Mouse (Mus musculus) midbrain, embryonic 11.5 days (tissue): ENCODE measurements around the gene Hirip3. TPM values are rescaled to one million over a fixed set of nuclear protein-coding genes. Genes with fewer than 3 reads are reported as not detected.

Experiments
- ATAC-seq: fragments of 200-750 bp; cut with Nextera tagmentation; 2 replicates; pipeline ENCODE4 v1.8.0; 2017; ENCODE audit warnings: moderate TSS enrichment, moderate library complexity; ENCODE audit not compliant: low FRiP score
- DNase-seq: peaks from one replicate; pipeline ENCODE4 v3.0.0; 2015; ENCODE audit warnings: low spot score; ENCODE audit errors: missing footprints
- H3K27ac ChIP-seq: fragments of 300-500 bp; sonication (generic); 2 replicates; pipeline ENCODE4 v1.5.1; 2014; ENCODE audit warnings: low read depth, low read length
- H3K27me3 ChIP-seq: fragments of 300-500 bp; sonication (generic); 2 replicates; pipeline ENCODE4 v1.6.1; 2014; ENCODE audit warnings: mild to moderate bottlenecking, low read length, moderate library complexity, mixed read lengths; ENCODE audit not compliant: control insufficient read depth, insufficient read depth
- H3K36me3 ChIP-seq: fragments of 300-500 bp; sonication (generic); 2 replicates; pipeline ENCODE4 v1.6.1; 2014; ENCODE audit warnings: mild to moderate bottlenecking, low read length, moderate library complexity, mixed read lengths; ENCODE audit not compliant: control insufficient read depth, insufficient read depth
- H3K4me1 ChIP-seq: fragments of 300-500 bp; sonication (generic); 2 replicates; pipeline ENCODE4 v1.6.1; 2014; ENCODE audit warnings: low read length; ENCODE audit not compliant: control insufficient read depth, insufficient read depth
- H3K4me2 ChIP-seq: fragments of 300-500 bp; sonication (generic); 2 replicates; pipeline ENCODE4 v1.6.1; 2014; ENCODE audit warnings: mild to moderate bottlenecking, moderate library complexity
- H3K4me3 ChIP-seq: fragments of 300-500 bp; sonication (generic); 2 replicates; pipeline ENCODE4 v1.5.1; 2014; ENCODE audit warnings: low read depth, low read length
- H3K9ac ChIP-seq: fragments of 300-500 bp; sonication (generic); 2 replicates; pipeline ENCODE4 v1.6.1; 2014; ENCODE audit warnings: low read length
- H3K9me3 ChIP-seq: fragments of 300-500 bp; sonication (generic); 2 replicates; pipeline ENCODE4 v1.6.1; 2016; ENCODE audit warnings: low read length; ENCODE audit not compliant: control insufficient read depth
- WGBS: fragments of 180-500 bp; shearing (Covaris S2); extraction: QIAGEN DNeasy Blood & Tissue Kit; methylation state at CpG from one replicate; pipeline ENCODE4 v1.1.7; 2014; 5-methylcytosine and 5-hydroxymethylcytosine counted together
- polyA plus RNA-seq: library from polyadenylated mRNA; unstranded; fragments of >200 nt; fragmentation: Nextera tagmentation; extraction: Ambion mirVana; gene quantifications from 2 replicates; pipeline ENCODE4 v1.2.1, GENCODE M21; 2014

Hirip3 gene
- polyA plus RNA-seq, 1 experiment from 2014 or later: 23.8 TPM

DNA sequence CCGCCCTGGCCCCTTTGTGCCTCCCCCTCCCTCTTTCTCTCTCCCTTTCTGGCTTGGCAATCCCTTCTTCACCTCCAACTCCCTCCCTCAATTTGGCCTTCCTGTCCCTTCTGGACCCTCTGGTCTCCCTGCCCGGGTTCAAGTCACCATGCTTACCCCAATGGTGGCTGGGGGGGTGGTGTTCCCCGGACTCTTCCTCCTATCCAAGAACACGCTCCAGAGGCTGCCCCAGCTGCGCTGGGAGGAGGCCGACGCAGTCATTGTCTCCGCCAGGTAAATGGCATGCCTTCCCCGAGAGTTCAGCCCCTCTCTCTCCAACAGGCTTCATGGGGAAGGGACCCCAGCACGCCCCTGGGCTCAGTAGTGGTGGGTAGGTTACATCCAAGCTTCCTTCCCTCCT, 37.8 kb upstream of the Hirip3 start:
- Histone ChIP-seq H3K9ac (peak overlapping the region; percentile 73), H3K36me3 (no peaks in the 10 kb centered on the region), H3K27ac (no peak overlapping the region; the same call in 1 of the 2 replicates), H3K4me2 (peak overlapping the region; percentile 69), H3K4me3 (peak overlapping the region; percentile 53), H3K9me3 (no peaks in the 10 kb centered on the region), H3K4me1 (peaks cover 11% of the 10 kb centered on the region), H3K27me3 (peaks cover 2% of the 10 kb centered on the region; the same call in 1 of the 2 replicates)
- 12% methylated on average over 10 of the region's 10 CpGs for WGBS
- DNase-seq: peak; percentile 86
- ATAC-seq: no peak

DNA sequence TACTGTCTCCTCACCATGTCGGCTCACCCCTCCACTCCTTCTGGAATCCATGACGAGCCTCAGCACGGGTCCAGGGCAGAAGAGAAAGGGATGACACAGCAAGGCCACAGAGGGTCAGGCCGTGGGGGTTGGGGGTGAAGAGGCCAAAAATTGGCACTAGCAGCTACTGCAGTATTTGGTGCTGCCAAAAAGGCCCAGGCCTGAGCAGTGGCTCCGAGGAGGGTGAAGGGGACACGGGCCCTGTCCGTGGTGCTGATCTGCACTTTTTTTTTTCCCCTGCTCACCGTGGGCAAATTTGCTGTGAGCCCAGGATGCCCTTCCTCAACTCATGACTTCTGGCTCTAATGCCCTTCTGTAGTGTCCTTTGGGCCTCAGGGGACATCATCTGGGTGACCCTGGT, 36.4 kb upstream of the Hirip3 start:
- H3K4me3 ChIP-seq: no peak overlapping the region
- no peak for ATAC-seq
- WGBS: 24% methylated on average over 8 of the region's 8 CpGs
- peaks cover 2% of the 10 kb centered on the region; the same call in 1 of the 2 replicates for H3K27me3 ChIP-seq
- H3K27ac ChIP-seq: no peak overlapping the region
- peaks cover 11% of the 10 kb centered on the region for H3K4me1 ChIP-seq
- H3K9me3 ChIP-seq: no peaks in the 10 kb centered on the region
- no peak overlapping the region for H3K4me2 ChIP-seq
- no peak for DNase-seq
- H3K36me3 ChIP-seq: no peaks in the 10 kb centered on the region
- no peak overlapping the region for H3K9ac ChIP-seq

- Histone ChIP-seq H3K36me3 (no peaks in the 10 kb centered on the region), H3K9me3 (no peaks in the 10 kb centered on the region), H3K27ac (no peak overlapping the region), H3K27me3 (peaks cover 2% of the 10 kb centered on the region; the same call in 1 of the 2 replicates), H3K4me3 (no peak overlapping the region), H3K9ac (no peak overlapping the region), H3K4me1 (peaks cover 11% of the 10 kb centered on the region), H3K4me2 (no peak overlapping the region)
- DNase-seq (no peak), ATAC-seq (no peak)
- 73% methylated on average over 5 of the region's 5 CpGs for WGBS
Measured at GRCm38 (mm10) chr7:126825952-126826351, 35.8 kb upstream of the Hirip3 start.

- no peak within 1 kb of the TSS for H3K27ac ChIP-seq
- no peaks in the 10 kb centered on the region for H3K9me3 ChIP-seq
- H3K4me2 ChIP-seq: peak within 1 kb of the TSS; percentile 47
- H3K9ac ChIP-seq: peak within 1 kb of the TSS; percentile 28
- WGBS: 66% methylated on average over 5 of the region's 5 CpGs
- no peak; the same call in 1 of the 2 replicates for ATAC-seq
- H3K4me3 ChIP-seq: peak within 1 kb of the TSS; percentile 33
- no peaks in the 10 kb centered on the region for H3K36me3 ChIP-seq
- DNase-seq: no peak
- no peaks in the 10 kb centered on the region; the same call in none of the 2 replicates for H3K4me1 ChIP-seq
- no peaks in the 10 kb centered on the region for H3K27me3 ChIP-seq
Measured at GRCm38 (mm10) chr7:126831539-126831938, 30.2 kb upstream of the Hirip3 start, which contains the start of gene 4930451I11Rik. Gene 4930451I11Rik, minus strand, starts transcription at chr7:126831639.

- Histone ChIP-seq H3K27ac (no peak overlapping the region), H3K4me2 (peak overlapping the region; percentile 47), H3K4me1 (no peaks in the 10 kb centered on the region; the same call in none of the 2 replicates), H3K4me3 (peak overlapping the region; percentile 33), H3K9ac (peak overlapping the region; percentile 28), H3K36me3 (no peaks in the 10 kb centered on the region), H3K27me3 (no peaks in the 10 kb centered on the region), H3K9me3 (no peaks in the 10 kb centered on the region)
- DNase-seq (peak; percentile 98), ATAC-seq (peak; percentile 91)
- WGBS: 1% methylated on average over 21 of the region's 21 CpGs
Measured at GRCm38 (mm10) chr7:126832036-126832598, 29.7 kb upstream of the Hirip3 start.

DNA sequence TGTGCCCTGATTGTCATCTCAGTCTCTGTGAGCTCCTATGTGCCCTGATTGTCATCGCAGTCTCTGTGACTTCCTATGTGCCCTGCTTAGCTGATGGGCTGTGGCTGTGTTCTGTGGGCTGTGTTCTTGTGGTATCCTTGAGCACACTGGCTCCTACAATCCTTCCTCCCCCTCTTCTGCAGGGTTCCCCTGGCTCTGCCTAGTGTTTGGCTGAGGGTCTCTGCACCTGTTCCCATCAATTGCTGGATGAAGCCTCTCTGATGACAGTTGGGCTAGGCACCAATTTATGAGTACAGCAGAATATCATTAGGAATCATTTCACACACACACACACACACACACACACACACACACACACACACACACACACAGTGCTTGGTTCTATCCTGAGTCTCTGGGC, 28.5 kb upstream of the Hirip3 start:
- no peaks in the 10 kb centered on the region; the same call in none of the 2 replicates for H3K4me1 ChIP-seq
- H3K27ac ChIP-seq: no peak overlapping the region
- H3K9me3 ChIP-seq: no peaks in the 10 kb centered on the region
- ATAC-seq (no peak), DNase-seq (no peak)
- H3K9ac ChIP-seq: no peak overlapping the region
- no peak overlapping the region for H3K4me2 ChIP-seq
- WGBS: 88% methylated on average over 1 of the region's 1 CpGs
- no peak overlapping the region for H3K4me3 ChIP-seq
- H3K36me3 ChIP-seq: no peaks in the 10 kb centered on the region
- H3K27me3 ChIP-seq: no peaks in the 10 kb centered on the region

DNA sequence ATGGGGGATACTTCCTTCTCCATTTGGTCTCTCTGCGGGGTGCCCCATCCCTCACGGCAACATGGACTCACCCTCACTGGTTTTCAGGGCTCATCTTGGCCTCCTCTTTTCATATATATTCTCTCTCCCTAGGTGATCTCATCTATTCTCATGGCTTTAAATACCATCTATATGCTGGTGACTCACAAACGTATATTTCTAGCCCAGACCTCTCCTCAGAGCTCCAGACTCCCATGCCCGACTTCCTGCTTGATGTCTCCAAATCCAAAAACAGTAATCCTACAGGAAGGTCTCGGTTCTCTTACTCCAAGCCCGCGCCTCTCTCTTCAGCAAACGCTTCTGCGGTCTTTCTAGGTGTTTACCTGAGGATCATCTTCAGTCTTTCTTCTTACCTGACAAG, 18.5 kb upstream of the Hirip3 start:
- no peak for ATAC-seq
- Histone ChIP-seq H3K9me3 (no peaks in the 10 kb centered on the region), H3K4me1 (peaks cover 6% of the 10 kb centered on the region), H3K36me3 (no peaks in the 10 kb centered on the region), H3K27ac (no peak overlapping the region), H3K4me2 (no peak overlapping the region), H3K27me3 (peaks cover 3% of the 10 kb centered on the region), H3K9ac (no peak overlapping the region), H3K4me3 (no peak overlapping the region)
- no peak for DNase-seq
- WGBS: 88% methylated on average over 9 of the region's 9 CpGs

GRCm38 (mm10) chr7:126845516-126845915, 16.3 kb upstream of the Hirip3 start:
- H3K4me1 ChIP-seq: peaks cover 12% of the 10 kb centered on the region
- peaks cover 17% of the 10 kb centered on the region for H3K27me3 ChIP-seq
- DNase-seq: no peak
- no peak overlapping the region for H3K9ac ChIP-seq
- no peak for ATAC-seq
- H3K36me3 ChIP-seq: no peaks in the 10 kb centered on the region
- no peak overlapping the region for H3K4me2 ChIP-seq
- H3K4me3 ChIP-seq: no peak overlapping the region
- no peaks in the 10 kb centered on the region for H3K9me3 ChIP-seq
- WGBS: 82% methylated on average over 2 of the region's 2 CpGs
- no peak overlapping the region for H3K27ac ChIP-seq

DNA sequence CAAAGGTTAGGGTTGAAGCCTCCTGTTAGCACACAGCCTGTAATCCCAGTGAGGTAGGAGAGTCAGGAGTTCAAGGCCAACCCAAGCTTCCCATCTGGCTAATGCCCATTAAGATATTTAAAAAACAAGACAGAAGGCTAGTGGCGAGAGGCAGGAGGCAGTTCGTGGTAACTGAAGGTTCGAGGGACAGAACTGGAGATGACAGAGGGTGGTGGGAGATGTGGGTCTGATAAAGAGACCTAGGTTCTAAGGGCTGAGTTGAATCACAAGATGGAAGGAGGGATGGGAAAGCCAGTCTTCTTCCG, 14.7 kb upstream of the Hirip3 start, which contains the start of gene Doc2a:
TSS of gene Doc2a (plus strand) at position 301 of the 305 bp plus-strand sequence.
- peak within 1 kb of the TSS; percentile 80 for H3K9ac ChIP-seq
- no peak within 1 kb of the TSS for H3K27ac ChIP-seq
- ATAC-seq: no peak
- DNase-seq: no peak
- H3K4me3 ChIP-seq: peak within 1 kb of the TSS; percentile 56
- 18% methylated on average over 4 of the region's 4 CpGs for WGBS
- H3K27me3 ChIP-seq: peaks cover 17% of the 10 kb centered on the region
- H3K9me3 ChIP-seq: no peaks in the 10 kb centered on the region
- no peaks in the 10 kb centered on the region for H3K36me3 ChIP-seq
- H3K4me2 ChIP-seq: peak within 1 kb of the TSS; percentile 100
- H3K4me1 ChIP-seq: peaks cover 16% of the 10 kb centered on the region
